9 mouse cellular contexts compared by ENCODE assay signal in the genomic region with DNA sequence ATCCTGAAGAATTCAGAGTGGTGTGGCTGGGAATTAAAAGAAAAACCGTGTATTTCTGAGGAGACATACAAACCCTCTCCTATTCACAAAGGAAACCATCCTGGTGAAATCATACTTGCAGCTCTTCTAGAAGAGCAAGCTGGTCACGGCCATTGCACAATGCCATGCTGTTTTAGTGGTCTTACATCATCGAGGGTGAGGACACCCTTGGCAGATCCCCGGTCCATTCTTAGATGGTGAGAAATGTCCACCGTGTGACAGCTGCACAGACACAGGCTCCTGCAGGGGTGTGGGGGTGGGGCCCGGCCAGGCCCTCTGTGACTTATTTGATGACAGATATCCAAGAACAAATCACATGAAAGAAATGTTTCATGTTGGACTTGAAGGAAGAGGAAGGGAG. TPM values are rescaled to one million over a fixed set of nuclear protein-coding genes. Genes with fewer than 3 reads are reported as not detected.
A peak's percentile ranks its signal among the peaks of the same experiment; 100 is the strongest.
DNase-seq lines count a peak whose midpoint lies in the region; ATAC-seq and TF ChIP-seq lines count a peak whose summit lies in the region.
"Had no signal": no experiment of that assay in that cellular context is flagged by ENCODE, and none has a peak within 500 bp of the region (broad histone marks: within the 10 kb centered on the region; RNA-seq: fewer than 3 reads in every experiment).

No protein-coding gene starts in this region.

- no peak for TF ChIP-seq CTCF in liver, postnatal 0 days (IDR thresholded peaks at IDR 0.05; ENCODE audit: low read depth)

- H3K9me3 ChIP-seq in liver, postnatal 0 days (ENCODE audit: low read length), result no peaks in the 10 kb centered on the region
- H3K9me3 ChIP-seq: neural tube, embryonic 12.5 days had no signal

- no peaks in the 10 kb centered on the region for H3K27me3 ChIP-seq in liver, postnatal 0 days (ENCODE audit: insufficient read depth, low read length)
- H3K27me3 ChIP-seq: neural tube, embryonic 12.5 days had no signal

- DNase-seq in adrenal gland, adult 8-10 months, result peak; percentile 50
- DNase-seq in adrenal gland, postnatal 4 days (ENCODE audit: low spot score in 2 of 2), result no peak
- DNase-seq in 3T3-L1 (ENCODE audit: low read depth, low spot score), result peak; percentile 24
- DNase-seq in gastrocnemius, postnatal 10 days, result peak; percentile 30
- peak; percentile 64 for DNase-seq in liver, postnatal 0 days
- no peak for DNase-seq in thymus, postnatal 4 days
- DNase-seq in B cell, adult 2 months, result no peak

- no peaks in the 10 kb centered on the region for H3K36me3 ChIP-seq in liver, postnatal 0 days (replicated peaks; ENCODE audit: insufficient read depth, low read length)
- H3K36me3 ChIP-seq: neural tube, embryonic 12.5 days had no signal

- 31% methylated on average over 6 of the region's 6 CpGs for WGBS in liver, postnatal 0 days (ENCODE audit: insufficient replicate concordance)

- H3K4me2 ChIP-seq in liver, postnatal 0 days (ENCODE audit: low read depth, low read length), result no peak overlapping the region
- H3K4me2 ChIP-seq: neural tube, embryonic 12.5 days had no signal

- 0 out of 2 replicates have a peak, but pooled peaks have one; percentile 14 for TF ChIP-seq EP300 in liver, postnatal 0 days (IDR thresholded peaks at IDR 0.05; ENCODE audit: low read depth)

- H3K4me1 ChIP-seq in liver, postnatal 0 days (ENCODE audit: insufficient read depth), result no peaks in the 10 kb centered on the region; the same call in 1 of the 2 replicates
- H3K4me1 ChIP-seq: neural tube, embryonic 12.5 days had no signal

- peak; percentile 69; the same call in 1 of the 2 replicates for ATAC-seq in liver, postnatal 0 days
- ATAC-seq in activated CD4-positive, CD25-positive, alpha-beta regulatory T cell, adult 4 months, result no peak

- no peak overlapping the region for H3K27ac ChIP-seq in liver, postnatal 0 days (ENCODE audit: low read depth)
- H3K27ac ChIP-seq: neural tube, embryonic 12.5 days had no signal

- no peak overlapping the region for H3K4me3 ChIP-seq in liver, postnatal 0 days (ENCODE audit: low read depth, low read length)
- H3K4me3 ChIP-seq: neural tube, embryonic 12.5 days had no signal

- H3K9ac ChIP-seq in liver, postnatal 0 days (replicated peaks), result no peak overlapping the region
- H3K9ac ChIP-seq: neural tube, embryonic 12.5 days had no signal

RNA-seq across cellular contexts. Expression of a gene that starts 8.9 kb away (rescaled TPM):
- 1 to 10 TPM; 2.3 to 3.1 (median 2.7) TPM for total RNA-seq in adrenal gland, adult 8-10 months (2022)
- 1 to 10 TPM; 2.2 TPM for total RNA-seq in adrenal gland, postnatal 4 days (2021)
- under 1 TPM in 1 of 2 experiments, not detected in 1; 0.16 TPM for total RNA-seq in gastrocnemius, postnatal 10 days (2021)
- not detected in 2 replicates for polyA plus RNA-seq in liver, postnatal 0 days (2015; fragmentation: Nextera tagmentation; extraction: Ambion mirVana)
- polyA plus RNA-seq in activated CD4-positive, CD25-positive, alpha-beta regulatory T cell, adult 4 months (2017; shearing (Covaris generic)), result 1 to 10 TPM; 3.6 to 4.2 TPM

RNA-seq across cellular contexts. Expression of a gene that starts 14.5 kb away (rescaled TPM):
- 1 to 10 TPM; 6.4 to 9.3 (median 7.3) TPM for total RNA-seq in adrenal gland, adult 8-10 months (2022)
- 1 to 10 TPM; 7.3 to 7.8 TPM for total RNA-seq in adrenal gland, postnatal 4 days (2021)
- total RNA-seq in gastrocnemius, postnatal 10 days (2021), result under 1 TPM; 0.16 to 0.21 TPM
- polyA plus RNA-seq in liver, postnatal 0 days (2015; fragmentation: Nextera tagmentation; extraction: Ambion mirVana), result 0.02 and 0.04 TPM in 2 replicates
- polyA plus RNA-seq in activated CD4-positive, CD25-positive, alpha-beta regulatory T cell, adult 4 months (2017; shearing (Covaris generic)), result not detected

RNA-seq across cellular contexts. Expression of a gene that starts 18.5 kb away (rescaled TPM):
- total RNA-seq in adrenal gland, adult 8-10 months (2022), result 10 to 100 TPM; 22.0 to 47.8 (median 30.0) TPM
- total RNA-seq in adrenal gland, postnatal 4 days (2021), result 10 to 100 TPM; 40.2 to 45.4 TPM
- 10 to 100 TPM; 10.7 to 13.3 TPM for total RNA-seq in gastrocnemius, postnatal 10 days (2021)
- 1.1 and 1.3 TPM in 2 replicates for polyA plus RNA-seq in liver, postnatal 0 days (2015; fragmentation: Nextera tagmentation; extraction: Ambion mirVana)
- polyA plus RNA-seq in activated CD4-positive, CD25-positive, alpha-beta regulatory T cell, adult 4 months (2017; shearing (Covaris generic)), result under 1 TPM in 1 of 2 experiments, not detected in 1; 0.16 TPM

RNA-seq across cellular contexts. Expression of a gene that starts 29.5 kb away (rescaled TPM):
- 10 to 100 TPM; 35.2 to 71.0 (median 48.2) TPM for total RNA-seq in adrenal gland, adult 8-10 months (2022)
- 10 to 100 TPM; 40.7 to 42.6 TPM for total RNA-seq in adrenal gland, postnatal 4 days (2021)
- 10 to 100 TPM; 20.6 to 24.5 TPM for total RNA-seq in gastrocnemius, postnatal 10 days (2021)
- 0.06 and 0.09 TPM in 2 replicates for polyA plus RNA-seq in liver, postnatal 0 days (2015; fragmentation: Nextera tagmentation; extraction: Ambion mirVana)
- not detected for polyA plus RNA-seq in activated CD4-positive, CD25-positive, alpha-beta regulatory T cell, adult 4 months (2017; shearing (Covaris generic))

RNA-seq across cellular contexts. Expression of a gene that starts 50.1 kb away (rescaled TPM):
- total RNA-seq in adrenal gland, adult 8-10 months (2022), result 100 to 1,000 TPM; 278 to 314 (median 294) TPM
- total RNA-seq in adrenal gland, postnatal 4 days (2021), result 100 to 1,000 TPM; 330 to 344 TPM
- total RNA-seq in gastrocnemius, postnatal 10 days (2021), result 100 to 1,000 TPM; 255 to 271 TPM
- polyA plus RNA-seq in liver, postnatal 0 days (2015; fragmentation: Nextera tagmentation; extraction: Ambion mirVana), result 58.8 and 60.3 TPM in 2 replicates
- 100 to 1,000 TPM; 106 to 159 TPM for polyA plus RNA-seq in activated CD4-positive, CD25-positive, alpha-beta regulatory T cell, adult 4 months (2017; shearing (Covaris generic))

Comparison
In these comparisons a context has a peak if more than half of its experiments do, and no peak if none do; other contexts are left out.
1. DNase-seq: peak in adrenal gland, adult 8-10 months (single experiment), 3T3-L1 (single experiment), gastrocnemius, postnatal 10 days (single experiment) and liver, postnatal 0 days (single experiment); none in adrenal gland, postnatal 4 days (0 of 2), thymus, postnatal 4 days (single experiment) and B cell, adult 2 months (0 of 2).
2. RNA of a gene that starts 14.5 kb away (total RNA-seq): 7.3 to 7.8 TPM in adrenal gland, postnatal 4 days and 6.4 to 9.3 TPM in adrenal gland, adult 8-10 months; 0.16 to 0.21 TPM in gastrocnemius, postnatal 10 days; every median in the first group is over 4 times any median in the second.